Mouse (Mus musculus) lung, postnatal 0 days (tissue): Measurements from ENCODE around the gene Smpd2.

Source experiments
- CTCF ChIP-seq: IDR thresholded peaks from 2 replicates; pipeline ENCODE4 v1.5.1; 2016; ENCODE audit warnings: antibody characterized with exemption, mild to moderate bottlenecking
- EP300 ChIP-seq: IDR thresholded peaks from 2 replicates; pipeline ENCODE4 v1.6.1; 2016; ENCODE audit warnings: antibody characterized with exemption, mild to moderate bottlenecking, control low read depth

- no peak for TF ChIP-seq EP300
- no peak for TF ChIP-seq CTCF
These were observed 3.5 kb downstream of the Smpd2 start for GRCm38 (mm10) chr10:41486506-41487170.
